Mouse (Mus musculus) bone marrow, adult 2 months (tissue): ENCODE measurements around the gene Wiz. TPM values are rescaled to one million over a fixed set of nuclear protein-coding genes. Genes with fewer than 3 reads are reported as not detected.

Experiments
- H3K27ac ChIP-seq: fragments of 200-500 bp; 2 replicates; pipeline ENCODE4 v1.5.1; 2012; ENCODE audit warnings: low read depth, mild to moderate bottlenecking, control low read depth, inconsistent platforms, low read length; ENCODE audit not compliant: control insufficient read depth, poor library complexity, insufficient read depth
- H3K4me1 ChIP-seq: fragments of 200-500 bp; 2 replicates; pipeline ENCODE4 v1.6.1; 2011; ENCODE audit warnings: low read length; ENCODE audit not compliant: control insufficient read depth, insufficient read depth
- H3K4me3 ChIP-seq: fragments of 200-500 bp; replicated peaks from 2 replicates; pipeline ENCODE3; 2011; ENCODE audit warnings: mild to moderate bottlenecking, low read depth, low read length, control low read depth; ENCODE audit not compliant: control insufficient read depth
- CTCF ChIP-seq: fragments of 200-500 bp; IDR thresholded peaks from 2 replicates; pipeline ENCODE4 v1.5.1; 2011; ENCODE audit warnings: low read length, control low read depth; ENCODE audit not compliant: control insufficient read depth, insufficient read depth
- POLR2A ChIP-seq: fragments of 200-500 bp; IDR thresholded peaks from 2 replicates; pipeline ENCODE4 v1.6.1; 2011; ENCODE audit warnings: low read depth, mild to moderate bottlenecking, control low read depth, low read length, borderline replicate concordance; ENCODE audit not compliant: control insufficient read depth
- WGBS: fragments of 180-500 bp; shearing (Covaris S2); methylation state at CpG from one replicate; pipeline ENCODE4 v1.1.7; 2018; 5-methylcytosine and 5-hydroxymethylcytosine counted together
- polyA plus RNA-seq: library from polyadenylated mRNA; stranded (reverse); fragments of >200 nt; gene quantifications from 2 replicates; pipeline ENCODE4 v1.2.4, GENCODE M21; 2011; ENCODE audit warnings: low replicate concordance; ENCODE audit not compliant: missing spikeins, insufficient read depth, insufficient read length

Wiz gene
- polyA plus RNA-seq, 1 experiment, result 15.5 TPM

DNA sequence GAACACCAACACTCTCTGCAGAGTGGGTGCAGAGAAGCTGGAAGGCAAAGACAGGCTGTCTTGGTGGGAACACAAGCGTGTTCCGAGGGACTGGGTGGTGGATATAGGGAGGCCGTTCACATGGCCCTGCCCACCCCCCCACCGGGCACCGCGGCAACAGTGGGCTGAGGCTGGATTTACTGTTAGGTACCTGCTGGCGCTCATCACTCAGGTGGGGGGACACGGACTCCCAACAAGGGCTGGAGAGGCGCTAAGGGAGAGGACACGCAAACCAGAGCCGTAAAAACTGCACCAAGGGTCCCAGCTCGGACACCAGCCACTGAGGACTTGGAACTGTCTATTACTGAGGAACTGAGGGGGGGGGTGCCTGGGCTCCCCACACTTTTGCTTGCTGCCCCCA, 54.3 kb downstream of the Wiz start:
- Histone ChIP-seq H3K4me3 (no peak overlapping the region), H3K27ac (no peak overlapping the region), H3K4me1 (no peaks in the 10 kb centered on the region)
- 96% methylated on average over 12 of the region's 12 CpGs for WGBS
- TF ChIP-seq POLR2A, result no peak
- TF ChIP-seq CTCF, result no peak

DNA sequence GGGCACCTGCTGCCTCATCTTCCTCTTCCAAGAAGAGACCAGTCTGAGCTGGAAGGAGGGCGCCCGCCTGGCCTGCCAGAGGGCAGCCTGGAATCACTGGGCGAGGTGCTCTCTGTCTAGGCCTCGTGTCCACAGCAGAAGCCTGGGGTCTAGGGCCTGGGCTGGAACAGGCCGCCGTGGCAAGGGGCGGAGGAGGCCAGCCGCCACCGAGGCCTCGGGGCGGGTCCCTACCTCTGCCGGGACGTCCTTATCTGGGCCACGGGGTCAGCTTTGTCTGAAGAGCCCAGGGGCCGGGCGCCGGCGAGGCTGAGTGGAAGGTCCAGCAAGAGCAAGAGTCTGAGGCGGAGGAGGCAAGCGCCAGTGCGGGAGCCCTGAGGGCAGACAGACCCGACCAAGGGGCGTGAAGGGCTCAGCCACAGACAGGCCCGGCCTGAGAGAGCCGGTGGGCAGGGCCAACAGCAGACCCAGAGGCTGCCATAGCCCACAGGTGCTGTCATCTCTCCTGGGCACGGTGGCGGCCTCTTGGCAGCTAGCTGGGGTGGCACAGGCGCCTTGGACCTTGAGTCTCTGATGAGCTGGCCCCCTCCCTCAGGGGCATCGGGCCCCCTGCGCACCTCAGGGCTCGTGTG, 55.5 kb downstream of the Wiz start:
- H3K27ac ChIP-seq, result no peak overlapping the region
- H3K4me3 ChIP-seq, result no peak overlapping the region
- TF ChIP-seq CTCF (no peak), POLR2A (no peak)
- WGBS, result 89% methylated on average over 31 of the region's 31 CpGs
- no peaks in the 10 kb centered on the region for H3K4me1 ChIP-seq

DNA sequence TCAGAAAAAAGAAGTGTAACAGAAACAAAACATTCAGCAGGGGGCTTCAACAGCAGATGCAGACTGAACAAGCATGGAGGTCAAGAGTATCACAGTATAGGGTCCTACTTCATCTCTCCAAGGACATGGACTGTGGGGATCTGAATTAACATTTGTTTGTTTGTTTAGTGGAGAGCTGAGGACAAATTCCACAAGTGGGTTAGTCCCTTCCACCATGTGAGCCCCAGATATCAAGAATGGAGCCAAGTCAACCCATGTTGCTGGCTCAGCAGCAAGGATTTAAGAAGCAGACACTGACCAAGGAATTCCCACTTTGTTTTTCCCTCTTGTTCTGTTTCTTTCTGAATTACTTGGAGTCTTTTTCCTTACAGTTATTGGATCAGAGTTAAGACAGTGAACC, 61.7 kb downstream of the Wiz start:
- Histone ChIP-seq H3K4me1 (no peaks in the 10 kb centered on the region), H3K4me3 (no peak overlapping the region), H3K27ac (no peak overlapping the region)
- TF ChIP-seq POLR2A, result no peak
- no peak for TF ChIP-seq CTCF

DNA sequence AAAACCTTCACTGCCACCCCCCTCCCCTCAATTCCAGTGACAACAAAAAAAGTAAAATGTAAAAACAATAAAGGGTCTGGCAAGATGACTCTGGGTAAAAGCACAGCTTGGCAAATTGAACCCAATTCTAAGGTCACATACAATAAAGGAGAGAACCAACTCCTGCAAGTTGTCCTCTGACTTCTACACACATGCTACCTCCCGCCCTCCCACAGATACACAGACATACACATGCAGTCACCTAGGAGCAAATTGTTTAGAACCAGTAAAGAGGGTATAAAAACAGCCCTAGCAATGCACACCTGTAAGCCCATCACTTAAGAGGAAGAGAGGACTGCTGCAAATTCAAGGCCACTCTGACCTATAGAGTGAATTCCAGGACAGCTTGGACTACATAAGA, 66.4 kb downstream of the Wiz start:
- 100% methylated on average over 1 of the region's 1 CpGs for WGBS
- H3K4me3 ChIP-seq, result no peak overlapping the region
- no peaks in the 10 kb centered on the region; the same call in 1 of the 2 replicates for H3K4me1 ChIP-seq
- no peak for TF ChIP-seq CTCF
- no peak for TF ChIP-seq POLR2A
- H3K27ac ChIP-seq, result no peak overlapping the region

DNA sequence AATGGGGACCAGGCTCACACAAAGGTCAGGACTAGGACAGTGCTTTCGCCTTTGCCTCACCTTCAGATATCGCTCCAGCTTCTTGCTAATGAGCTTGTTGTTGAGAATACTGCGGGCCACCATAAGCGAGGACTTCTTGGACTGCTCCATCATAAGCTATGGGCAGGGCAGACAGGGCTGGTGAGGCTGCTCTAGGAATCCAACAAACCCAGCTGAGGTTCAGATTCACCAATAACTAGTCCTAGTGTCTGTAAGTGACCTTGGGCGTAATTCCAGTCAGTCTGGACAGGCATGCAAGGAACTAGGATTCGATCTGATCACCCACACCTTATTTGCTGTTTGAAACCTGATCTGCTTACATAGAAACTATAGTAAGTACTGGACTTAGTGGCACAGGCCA, 67.4 kb downstream of the Wiz start:
- 36% methylated on average over 6 of the region's 6 CpGs for WGBS
- Histone ChIP-seq H3K27ac (peak overlapping the region; percentile 88), H3K4me1 (no peaks in the 10 kb centered on the region; the same call in 1 of the 2 replicates), H3K4me3 (peak overlapping the region; percentile 98)
- TF ChIP-seq CTCF, result no peak
- TF ChIP-seq POLR2A, result no peak

DNA sequence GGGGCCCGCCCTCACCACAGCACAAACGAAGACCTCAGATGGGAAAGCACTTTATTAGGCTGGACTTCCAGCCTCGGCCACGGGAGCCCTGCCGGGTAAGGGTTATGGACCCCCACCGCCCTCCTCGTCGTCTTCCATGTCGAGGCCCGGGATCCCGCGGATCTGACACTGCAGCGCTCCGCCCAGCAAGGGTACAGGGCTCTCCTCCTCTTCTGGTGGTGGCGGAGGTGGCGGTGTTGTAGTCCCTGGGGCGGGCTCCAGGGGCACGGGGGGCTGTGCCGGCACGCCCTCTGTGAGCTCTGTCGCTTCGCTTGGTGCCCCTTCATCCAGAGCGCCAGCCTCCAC, 67.9 kb downstream of the Wiz start:
- under 1% methylated on average over 23 of the region's 23 CpGs for WGBS
- H3K27ac ChIP-seq, result peak overlapping the region; percentile 88
- TF ChIP-seq POLR2A (0 out of 2 replicates have a peak, but pooled peaks have one; percentile 5), CTCF (no peak)
- H3K4me1 ChIP-seq, result no peaks in the 10 kb centered on the region; the same call in 1 of the 2 replicates
- H3K4me3 ChIP-seq, result peak overlapping the region; percentile 98

DNA sequence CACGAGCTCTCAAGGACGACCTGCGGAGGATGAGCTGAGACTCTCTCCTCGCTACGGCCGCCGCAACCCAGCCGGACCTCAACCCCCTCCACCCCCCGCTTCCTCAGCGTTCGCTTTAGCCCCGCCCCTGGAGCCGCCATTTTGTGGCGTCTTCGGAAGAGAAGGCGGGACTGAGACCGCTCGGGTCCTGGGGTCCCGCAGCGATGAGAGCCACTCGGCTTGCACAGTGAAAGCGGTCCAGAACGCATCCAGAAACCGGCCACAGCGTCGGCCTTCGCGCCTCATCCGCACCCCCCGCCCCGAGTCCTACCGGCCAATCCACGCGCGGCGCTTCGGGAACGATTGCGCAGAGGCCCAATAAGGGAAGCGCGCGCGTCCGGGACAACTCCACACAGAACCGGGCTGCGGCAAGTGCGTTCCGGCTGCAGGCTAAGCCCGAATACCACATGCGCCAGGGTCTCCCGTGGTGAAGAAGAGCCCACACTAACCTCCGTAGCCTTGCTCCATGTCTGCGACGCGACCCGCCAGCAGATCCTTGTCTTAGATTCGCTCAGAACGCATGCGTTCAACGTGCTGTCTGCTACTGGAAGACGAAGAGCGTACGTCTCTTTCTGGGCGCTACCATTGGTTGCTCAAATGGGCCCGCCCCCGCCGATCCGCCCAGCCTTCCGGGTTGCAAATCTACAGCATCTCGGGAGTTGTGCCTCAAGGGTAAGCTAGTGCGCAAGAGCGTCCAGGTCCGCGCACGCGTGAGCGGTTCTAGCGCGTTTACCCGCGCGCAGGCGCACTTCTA, 68.4 kb downstream of the Wiz start, which contains the start of gene Akap8:
Akap8 (minus strand) TSS at position 642 of the 793 bp plus-strand sequence.
- no peaks in the 10 kb centered on the region; the same call in 1 of the 2 replicates for H3K4me1 ChIP-seq
- H3K27ac ChIP-seq, result peak within 1 kb of the TSS; percentile 94
- WGBS, result under 1% methylated on average over 83 of the region's 83 CpGs
- H3K4me3 ChIP-seq, result peak within 1 kb of the TSS; percentile 98
- TF ChIP-seq CTCF, result peak; percentile 3; the same call in 1 of the 2 replicates
- peak; percentile 40 for TF ChIP-seq POLR2A

DNA sequence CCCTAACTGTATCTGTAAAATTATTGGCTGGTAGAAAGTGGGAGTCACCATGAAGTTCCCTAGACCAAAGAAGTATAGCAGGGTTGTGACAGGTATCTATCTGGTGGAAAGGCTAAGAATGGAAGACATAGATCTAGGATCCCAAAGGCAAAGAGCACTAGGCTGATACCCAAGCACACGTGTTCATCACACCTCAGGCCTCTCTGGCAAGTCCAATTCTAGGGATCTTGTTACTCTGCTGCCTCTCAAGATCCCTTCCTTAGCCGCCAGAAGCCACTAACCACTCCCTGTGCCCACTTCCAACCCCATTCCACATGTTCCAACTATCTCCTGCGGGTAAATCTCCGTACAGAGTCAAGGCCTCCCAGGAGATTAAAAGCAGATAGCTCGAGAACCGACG, 69.3 kb downstream of the Wiz start:
- Histone ChIP-seq H3K4me3 (peak overlapping the region; percentile 98), H3K27ac (peak overlapping the region; percentile 61), H3K4me1 (no peaks in the 10 kb centered on the region; the same call in 1 of the 2 replicates)
- under 1% methylated on average over 7 of the region's 7 CpGs for WGBS
- TF ChIP-seq CTCF (no peak), POLR2A (no peak)
